Mouse (Mus musculus): ENCODE results near the gene Samd4.

DNA sequence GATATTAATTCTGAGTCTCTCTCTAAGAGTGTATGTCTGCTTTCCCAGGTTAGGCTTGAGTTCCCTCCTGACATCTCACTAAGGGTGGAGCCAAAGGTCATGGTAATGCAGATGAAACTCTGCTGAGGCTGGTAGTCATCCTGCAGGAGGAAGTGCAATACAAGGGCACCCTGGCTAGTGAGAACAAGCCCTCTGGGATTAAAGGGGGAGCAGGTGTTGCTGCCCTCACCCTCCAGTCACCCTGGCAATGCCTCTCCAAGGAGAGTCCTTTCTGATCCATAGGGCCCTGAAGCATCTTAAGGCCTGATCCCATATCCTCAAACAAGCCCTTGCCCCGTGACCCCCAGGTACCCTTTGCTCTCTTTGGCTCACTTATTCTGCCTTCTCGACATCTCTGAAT lies 72.5 kb downstream of the Samd4 start:
- no peak for TF ChIP-seq CTCF (IDR thresholded peaks at IDR 0.05; ENCODE audit: low read depth, low read length)
- TF ChIP-seq POLR2A (IDR thresholded peaks at IDR 0.05; ENCODE audit: borderline replicate concordance, low read depth, low read length): no peak

All from bone marrow macrophage, adult 2 months (primary cell).